Mouse (Mus musculus) cerebellum, postnatal 10 days (tissue): Measurements from ENCODE around the gene Dnah5.

Experiments used
- DNase-seq, 2 experiments: peaks; one replicate each; pipeline ENCODE4 v3.0.0; 2021; ENCODE audit warnings: mixed read lengths in 2 of 2

Gene Dnah5

DNA sequence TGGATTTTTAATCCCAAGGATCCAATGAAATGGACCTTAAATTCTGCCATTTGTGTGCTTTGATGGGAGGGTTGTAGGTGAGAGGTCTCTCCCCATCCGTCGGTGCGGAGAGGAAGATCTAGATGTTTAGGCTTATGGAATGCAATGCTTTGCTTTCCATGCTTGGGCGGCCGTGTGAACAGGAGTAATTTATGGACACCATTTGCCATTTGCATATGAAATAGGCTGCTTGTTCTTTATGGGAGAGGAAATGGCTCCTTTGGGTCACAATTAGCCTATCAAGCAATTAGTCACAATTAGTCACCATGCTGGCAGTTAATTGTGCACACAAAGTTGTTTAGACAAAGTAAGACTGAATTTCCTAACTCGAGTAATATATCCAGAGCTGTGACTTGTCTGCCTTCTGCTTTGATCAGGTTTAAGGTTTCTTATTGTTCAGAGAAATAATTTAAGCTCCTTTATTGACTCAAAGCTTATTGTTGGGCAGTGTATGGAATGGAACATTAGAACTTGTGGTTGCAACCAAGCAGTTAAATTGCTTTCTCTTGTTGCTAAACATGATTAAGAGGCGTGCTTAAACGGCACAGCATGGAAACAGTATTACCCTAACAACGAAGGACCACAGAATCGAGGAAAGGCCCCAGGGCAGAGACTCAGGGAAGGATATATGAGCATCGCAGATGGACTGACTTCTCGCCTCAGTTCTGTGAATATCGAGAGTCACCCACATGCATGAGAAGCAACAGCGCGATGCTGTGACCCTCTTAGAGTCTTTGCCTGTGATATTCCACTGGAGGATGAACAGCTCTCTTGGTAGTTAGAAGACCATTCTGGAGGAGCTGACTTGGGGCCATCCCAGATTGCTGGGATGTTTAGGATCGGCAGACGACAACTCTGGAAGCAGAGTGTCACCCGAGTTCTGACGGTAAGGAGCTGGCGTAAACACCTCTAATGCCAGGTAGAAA lies at the start of gene Dnah5:
Dnah5 (plus strand) TSS at position 642 of the 965 bp plus-strand sequence.
- no peak for DNase-seq

GRCm38 (mm10) chr15:28154822-28155501 lies 48.6 kb upstream of the Dnah5 start:
- DNase-seq, result peak; percentile 72 to 74

DNA sequence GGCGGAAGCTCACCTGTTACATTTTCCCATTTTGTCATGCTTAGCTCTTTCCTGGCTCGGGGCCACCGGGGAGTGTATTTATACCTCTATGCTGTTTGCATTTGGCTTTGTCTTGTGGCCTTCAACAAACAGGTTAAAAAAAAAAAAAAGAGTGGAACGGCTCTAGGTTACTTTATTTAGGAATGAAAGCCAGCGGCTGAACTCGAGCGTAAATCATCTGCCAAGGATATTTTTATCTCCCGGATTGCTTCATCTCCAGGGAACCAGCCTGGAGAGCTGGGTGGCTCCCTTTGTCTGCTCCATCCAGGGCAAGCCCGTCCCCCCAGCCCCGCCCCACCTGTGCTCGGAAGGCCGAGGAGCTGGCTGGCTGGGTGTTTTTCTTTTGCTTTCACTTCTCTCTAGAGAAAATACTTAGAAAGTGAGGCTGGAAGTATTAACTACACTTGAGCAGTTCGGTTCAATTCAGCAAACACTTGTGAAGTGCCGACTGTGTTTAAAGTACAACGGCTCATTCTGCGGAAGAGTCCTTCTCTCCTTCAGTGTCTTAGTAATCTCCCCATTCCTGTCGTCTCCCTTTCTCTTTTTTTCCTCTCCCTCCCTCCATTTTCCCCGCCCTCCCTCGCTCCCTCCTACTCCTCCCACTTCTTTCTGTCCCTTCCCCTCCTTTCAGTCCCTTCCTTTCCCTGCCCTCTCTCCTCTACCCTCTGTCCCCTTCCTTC lies 44.6 kb upstream of the Dnah5 start:
- peak; percentile 81 to 84 for DNase-seq

DNA sequence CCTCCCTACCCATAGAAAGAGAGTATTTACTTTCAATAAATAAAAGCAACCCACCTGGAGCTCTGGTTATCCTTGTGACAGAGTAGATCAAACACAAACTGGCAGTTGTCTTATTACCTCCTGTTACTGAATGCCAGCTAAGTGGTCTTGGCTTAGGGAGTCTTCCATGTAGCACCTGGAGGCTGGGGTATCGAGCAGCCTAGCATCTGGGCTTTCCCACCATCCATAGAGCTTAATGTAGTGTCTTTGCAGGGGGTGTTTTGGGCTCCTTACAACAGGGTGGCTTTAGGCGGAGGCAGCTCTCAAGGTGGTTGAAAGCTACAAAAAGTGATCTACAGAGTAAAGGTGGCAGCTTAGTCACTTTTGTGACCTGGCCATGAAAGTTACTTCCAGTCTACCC lies 41.3 kb upstream of the Dnah5 start:
- DNase-seq, result no peak

DNA sequence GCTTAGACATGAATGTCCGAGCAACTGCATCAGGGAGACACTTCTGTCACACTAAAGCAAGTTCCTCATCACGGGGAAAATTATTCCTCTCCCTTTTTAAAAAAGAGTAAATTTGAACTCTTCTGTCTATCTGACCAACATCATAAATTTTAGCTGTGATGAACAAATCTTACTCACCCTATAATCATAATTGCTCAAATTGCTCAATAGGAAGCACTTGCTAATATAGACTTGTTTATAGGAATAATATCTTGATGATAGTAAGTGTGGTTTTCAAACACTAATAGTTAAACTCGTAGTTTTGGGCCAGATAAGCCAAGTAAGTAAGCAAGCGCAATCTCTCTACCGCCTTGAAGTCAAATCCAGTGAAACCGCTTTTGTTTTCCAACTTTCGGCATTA lies 38.3 kb upstream of the Dnah5 start:
- DNase-seq, result no peak

- DNase-seq, result no peak
Observed at GRCm38 (mm10) chr15:28166090-28166489, 37.5 kb upstream of the Dnah5 start.

DNA sequence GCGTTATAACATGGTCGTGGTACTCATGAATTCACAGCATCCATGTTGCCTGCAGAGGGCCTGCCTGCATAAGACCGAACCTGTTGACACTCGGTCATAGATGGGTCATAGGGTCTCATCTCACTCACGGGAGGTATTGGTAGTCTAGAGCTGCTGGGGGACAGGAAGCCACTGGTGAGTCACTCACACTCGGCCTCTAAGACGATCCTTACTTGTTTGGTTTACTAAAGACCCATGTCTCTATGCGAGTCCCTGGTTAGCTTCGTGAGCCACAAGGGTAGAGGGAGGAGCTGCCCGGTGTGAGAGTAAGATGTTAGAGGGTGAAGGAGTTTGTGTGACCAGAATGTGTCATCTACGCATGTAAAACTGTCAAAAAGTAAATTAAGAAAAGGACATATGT lies 24.6 kb upstream of the Dnah5 start:
- DNase-seq, result no peak

- no peak for DNase-seq
Observed at GRCm38 (mm10) chr15:28179556-28179955, 24.0 kb upstream of the Dnah5 start.

GRCm38 (mm10) chr15:28181862-28182261 lies 21.7 kb upstream of the Dnah5 start:
- peak; percentile 89 to 92 for DNase-seq

- no peak for DNase-seq
Observed at GRCm38 (mm10) chr15:28182567-28182966, 21.0 kb upstream of the Dnah5 start.

GRCm38 (mm10) chr15:28187472-28188360 lies 15.8 kb upstream of the Dnah5 start:
- DNase-seq, result peak; percentile 92 to 94

DNA sequence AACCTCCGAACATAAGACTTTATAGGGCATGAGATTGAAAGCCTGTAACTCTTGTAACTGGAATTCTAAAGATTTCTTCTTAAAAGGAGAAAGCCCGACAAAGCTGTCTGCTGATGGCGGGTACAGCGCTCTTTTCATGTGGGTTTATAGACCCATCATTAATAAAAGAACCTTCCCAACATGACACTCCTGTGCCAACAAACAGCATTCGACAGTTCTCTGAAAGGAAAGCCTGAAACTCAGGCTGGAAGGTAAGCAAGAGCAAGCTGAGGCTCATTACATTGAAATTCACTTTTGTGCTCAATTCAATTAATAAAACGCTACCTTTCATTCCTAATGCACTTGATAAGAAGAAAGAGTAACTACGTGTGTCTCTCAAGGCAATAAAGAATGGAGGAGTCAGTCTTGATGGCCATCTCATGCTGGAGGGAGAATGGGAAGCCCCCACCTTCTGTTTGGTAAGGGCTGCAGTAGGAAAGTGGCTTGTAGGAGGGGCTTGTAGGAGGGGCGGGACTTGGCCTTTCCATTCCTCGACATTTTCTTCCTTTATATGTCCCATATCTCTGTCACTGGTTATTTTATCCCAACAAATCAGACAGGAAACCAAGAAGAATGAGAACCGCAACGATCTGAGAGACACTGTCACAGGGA lies 15.1 kb upstream of the Dnah5 start:
- DNase-seq, result no peak

GRCm38 (mm10) chr15:28189668-28190067 lies 13.9 kb upstream of the Dnah5 start:
- DNase-seq, result no peak

- no peak for DNase-seq
Observed at GRCm38 (mm10) chr15:28198609-28199008, 4.9 kb upstream of the Dnah5 start.

GRCm38 (mm10) chr15:28204626-28205025 lies 1.1 kb downstream of the Dnah5 start:
- DNase-seq, result no peak

GRCm38 (mm10) chr15:28207545-28207944 lies 4.0 kb downstream of the Dnah5 start:
- DNase-seq, result no peak

- no peak for DNase-seq
Observed at GRCm38 (mm10) chr15:28213057-28213456, 9.5 kb downstream of the Dnah5 start.

DNA sequence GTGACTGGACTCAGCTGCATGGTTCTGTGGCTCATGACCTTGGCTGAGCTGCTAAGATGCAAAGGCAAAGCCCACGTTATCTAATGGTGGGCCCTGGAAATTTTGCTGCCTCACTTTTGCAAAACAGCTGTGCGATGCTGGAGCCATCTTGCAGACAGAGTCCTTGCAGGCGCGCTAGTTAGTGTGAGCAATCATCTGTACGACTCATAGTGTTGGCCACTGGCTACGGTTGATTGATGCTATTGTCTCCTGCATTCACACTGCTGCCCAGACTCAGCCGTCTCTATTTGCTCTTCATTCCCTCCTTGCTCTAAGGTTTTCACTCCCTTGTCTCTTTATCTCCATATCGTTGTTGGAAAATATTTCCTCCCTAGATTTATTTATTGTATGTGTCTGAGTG lies 12.8 kb downstream of the Dnah5 start:
- DNase-seq, result no peak

DNA sequence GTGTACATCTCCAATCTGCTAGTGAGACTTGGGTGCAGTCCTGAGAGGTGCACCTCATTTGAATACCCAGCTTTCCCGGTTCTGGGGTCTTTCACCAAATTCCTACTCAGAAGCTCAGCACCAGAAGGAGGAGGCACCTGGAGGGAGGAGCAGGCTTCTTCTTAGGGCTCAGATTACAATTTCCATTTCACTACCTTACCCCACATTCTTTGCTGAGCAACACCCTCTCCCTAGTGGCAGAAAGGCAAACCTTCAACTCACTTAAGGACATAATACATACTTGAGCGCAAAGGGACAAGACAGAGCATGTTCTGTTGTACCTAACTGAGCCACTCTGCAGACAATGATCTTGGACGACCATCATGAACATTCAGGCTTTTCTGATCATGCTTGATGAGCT lies 23.8 kb downstream of the Dnah5 start:
- no peak for DNase-seq

GRCm38 (mm10) chr15:28260250-28260649 lies 56.7 kb downstream of the Dnah5 start:
- no peak for DNase-seq

GRCm38 (mm10) chr15:28299438-28299837 lies 95.9 kb downstream of the Dnah5 start:
- DNase-seq, result no peak

GRCm38 (mm10) chr15:28307131-28307530 lies 103.6 kb downstream of the Dnah5 start:
- peak in 1 of 2 experiments; percentile 16 for DNase-seq
